Mouse (Mus musculus): Measurements from ENCODE around the gene Saa2. TPM values are rescaled to one million over a fixed set of nuclear protein-coding genes. Genes with fewer than 3 reads are reported as not detected.
A peak's percentile ranks its signal among the peaks of the same experiment; 100 is the strongest.

Gene Saa2
- total and polyA plus RNA-seq, 3 experiments = not detected

GRCm38 (mm10) chr7:46796206-46796679, 44.7 kb downstream of the Saa2 start:
- DNase-seq (ENCODE audit: extremely low read depth) = no peak
- Histone ChIP-seq H3K27me3 (replicated peaks) (no peaks in the 10 kb centered on the region), H3K4me1 (ENCODE audit: control insufficient read depth in 1 of 2, insufficient read depth in 2 of 2) (peaks cover 2 to 26% of the 10 kb centered on the region in 2 experiments; a peak in 2 of 4 replicates)

GRCm38 (mm10) chr7:46796779-46797178, 45.2 kb downstream of the Saa2 start:
- peak; percentile 42 for DNase-seq (ENCODE audit: extremely low read depth)
- Histone ChIP-seq H3K27me3 (replicated peaks) (no peaks in the 10 kb centered on the region), H3K4me1 (ENCODE audit: control insufficient read depth in 1 of 2, insufficient read depth in 2 of 2) (peaks cover 2 to 26% of the 10 kb centered on the region in 2 experiments; a peak in 2 of 4 replicates), H3K79me2 (replicated peaks; ENCODE audit: control insufficient read depth, extremely low read depth, insufficient read depth, poor library complexity, severe bottlenecking) (peaks cover 51% of the 10 kb centered on the region), H3K4me2 (ENCODE audit: insufficient read depth, low read depth, poor library complexity, severe bottlenecking) (peak overlapping the region; percentile 100), H3K27ac (ENCODE audit: insufficient read depth, low read depth) (no peak overlapping the region), H3K36me3 (replicated peaks in 1 of 2; ENCODE audit: control insufficient read depth in 1 of 2, insufficient read depth in 1 of 2, low read length in 1 of 2) (peaks cover 7 to 29% of the 10 kb centered on the region in 2 experiments), H3K9ac (ENCODE audit: insufficient read depth, low read depth) (peak overlapping the region; percentile 72), H3K4me3 (replicated peaks in 1 of 3; ENCODE audit: low read depth in 2 of 3, low read length in 2 of 3, poor library complexity in 1 of 3) (peak overlapping the region; percentile 89 to 95 (median 94)), H3K9me3 (replicated peaks; ENCODE audit: low read length) (no peaks in the 10 kb centered on the region)
- in situ Hi-C loops (cut with MboI; ENCODE audit: low pct_ligation_motif_present, low pct_unique_long_range_greater_than_20kb, low sequenced_read_pairs) = loop anchor here (5.0 kb wide), 1 partner anchor 51 kb away; no protein-coding TSS in a partner anchor
- dilution Hi-C loops (cut with MboI; ENCODE audit: extremely low pct_ligation_motif_present, extremely low pct_unique_long_range_greater_than_20kb, low sequenced_read_pairs) = no loop called here
- TF ChIP-seq SIN3A (IDR thresholded peaks at IDR 0.05; ENCODE audit: low read length) (0 out of 2 replicates have a peak, but pooled peaks have one; percentile 66), JUND (conservative IDR thresholded peaks at IDR 0.05; ENCODE audit: low read depth, low read length) (no peak), PAX5 (IDR thresholded peaks at IDR 0.05; ENCODE audit: low read length) (no peak), MXI1 (IDR thresholded peaks at IDR 0.05; ENCODE audit: low read depth, low read length) (peak; percentile 93), EP300 (IDR thresholded peaks at IDR 0.05; ENCODE audit: low read length) (no peak), USF1 (IDR thresholded peaks at IDR 0.05; ENCODE audit: low read depth, low read length) (peak; percentile 15; the same call in 1 of the 2 replicates), SMC3 (IDR thresholded peaks at IDR 0.05; ENCODE audit: low read depth, low read length) (no peak), MYC (IDR thresholded peaks at IDR 0.05; ENCODE audit: low read depth, low read length) (peak; percentile 96), JUN (IDR thresholded peaks at IDR 0.05; ENCODE audit: insufficient read depth, low read depth, low read length) (no peak), TCF12 (IDR thresholded peaks at IDR 0.05; ENCODE audit: low read depth, low read length) (no peak), MAX (IDR thresholded peaks at IDR 0.05; ENCODE audit: low read length) (peak; percentile 89), UBTF (IDR thresholded peaks at IDR 0.05; ENCODE audit: low read depth, low read length) (no peak), BHLHE40 (IDR thresholded peaks at IDR 0.05; ENCODE audit: low read depth, low read length) (peak; percentile 18; the same call in 1 of the 2 replicates), ZC3H11A (IDR thresholded peaks at IDR 0.05; ENCODE audit: low read depth, low read length) (no peak), CHD2 (IDR thresholded peaks at IDR 0.05; ENCODE audit: low read length) (no peak), ETS1 (conservative IDR thresholded peaks at IDR 0.05; ENCODE audit: low read depth, low read length) (no peak), HCFC1 (IDR thresholded peaks at IDR 0.05; ENCODE audit: low read depth, low read length) (no peak), ZKSCAN1 (IDR thresholded peaks at IDR 0.05; ENCODE audit: borderline replicate concordance, low read depth, low read length) (no peak), ELF1 (IDR thresholded peaks at IDR 0.05; ENCODE audit: low read depth, low read length) (no peak), MAFK (IDR thresholded peaks at IDR 0.05; ENCODE audit: insufficient replicate concordance, low read length) (no peak), NELFE (IDR thresholded peaks at IDR 0.05; ENCODE audit: low read depth, low read length) (no peak), CHD1 (IDR thresholded peaks at IDR 0.05; ENCODE audit: low read depth, low read length) (no peak)

More at GRCm38 (mm10) chr7:46796206-46796679, 44.7 kb downstream of the Saa2 start:
- Histone ChIP-seq H3K4me3 (replicated peaks in 1 of 3; ENCODE audit: low read depth in 2 of 3, low read length in 2 of 3, poor library complexity in 1 of 3) (peak overlapping the region; percentile 89 to 95 (median 94)), H3K27ac (ENCODE audit: insufficient read depth, low read depth) (peak overlapping the region; percentile 71), H3K4me2 (ENCODE audit: insufficient read depth, low read depth, poor library complexity, severe bottlenecking) (peak overlapping the region; percentile 100), H3K9me3 (replicated peaks; ENCODE audit: low read length) (no peaks in the 10 kb centered on the region), H3K9ac (ENCODE audit: insufficient read depth, low read depth) (peak overlapping the region; percentile 72), H3K36me3 (replicated peaks in 1 of 2; ENCODE audit: control insufficient read depth in 1 of 2, insufficient read depth in 1 of 2, low read length in 1 of 2) (peaks cover 3 to 23% of the 10 kb centered on the region in 2 experiments), H3K79me2 (replicated peaks; ENCODE audit: control insufficient read depth, extremely low read depth, insufficient read depth, poor library complexity, severe bottlenecking) (peaks cover 47% of the 10 kb centered on the region)
- TF ChIP-seq CTCF (conservative IDR thresholded peaks at IDR 0.05 in 1 of 2, IDR thresholded peaks at IDR 0.05 in 1 of 2; ENCODE audit: low read depth in 2 of 2, low read length in 2 of 2) (no peak), ELF1 (IDR thresholded peaks at IDR 0.05; ENCODE audit: low read depth, low read length) (no peak), CHD1 (IDR thresholded peaks at IDR 0.05; ENCODE audit: low read depth, low read length) (0 out of 2 replicates have a peak, but pooled peaks have one; percentile 0), ZMIZ1 (IDR thresholded peaks at IDR 0.05; ENCODE audit: low read depth, low read length) (no peak)
- dilution Hi-C loops (cut with MboI; ENCODE audit: extremely low pct_ligation_motif_present, extremely low pct_unique_long_range_greater_than_20kb, low sequenced_read_pairs) (no loop called here), in situ Hi-C loops (cut with MboI; ENCODE audit: low pct_ligation_motif_present, low pct_unique_long_range_greater_than_20kb, low sequenced_read_pairs) (loop anchor here (5.0 kb wide), 1 partner anchor 51 kb away; no protein-coding TSS in a partner anchor)

Data from CH12.LX (cell line).